ENCODE assay signal across 26 mouse cellular contexts in the genomic region with DNA sequence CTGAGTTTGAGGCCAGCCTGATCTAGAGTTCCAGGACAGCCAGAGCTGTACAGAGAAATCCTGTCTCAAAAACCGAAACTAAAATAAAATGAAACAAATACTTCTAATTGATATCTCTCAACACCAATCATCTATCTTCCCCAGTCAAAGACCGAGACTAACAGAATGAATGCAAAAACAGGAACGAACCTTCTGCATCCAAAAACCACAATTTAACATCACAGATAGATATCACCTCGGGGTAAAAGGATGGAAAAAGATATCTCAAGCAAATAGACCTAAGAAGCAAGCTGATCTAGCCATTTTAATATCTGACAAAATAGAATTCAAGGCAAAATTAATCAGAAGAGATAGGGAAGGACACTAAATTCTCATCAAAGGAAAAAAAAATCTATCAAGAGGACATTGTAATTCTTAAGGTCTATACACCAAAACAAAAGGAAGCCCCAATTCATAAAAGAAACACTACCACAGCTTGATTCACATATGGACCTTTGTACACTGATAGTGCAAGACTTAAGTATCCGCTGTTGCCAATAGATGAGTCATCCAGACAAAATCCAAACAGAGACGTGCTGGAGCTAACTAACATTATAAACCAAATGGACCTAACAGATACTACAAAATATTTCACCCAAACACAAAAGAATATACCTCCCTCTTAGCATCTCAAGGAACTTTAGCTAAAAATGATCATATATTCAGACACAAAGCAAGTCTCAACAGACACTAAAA. TPM values are rescaled to one million over a fixed set of nuclear protein-coding genes. Genes with fewer than 3 reads are reported as not detected.
DNase-seq lines count a peak whose midpoint lies in the region; ATAC-seq and TF ChIP-seq lines count a peak whose summit lies in the region.
"Had no signal": no experiment of that assay in that cellular context is flagged by ENCODE, and none has a peak within 500 bp of the region (broad histone marks: within the 10 kb centered on the region; RNA-seq: fewer than 3 reads in every experiment).

No protein-coding gene starts in this region.

- no peak overlapping the region for H3K9ac ChIP-seq in midbrain, embryonic 11.5 days (ENCODE audit: low read length)
- peak overlapping the region; percentile 19 for H3K9ac ChIP-seq in MEL (ENCODE audit: control insufficient read depth, low read depth, low read length, poor library complexity, severe bottlenecking)
- no peak overlapping the region for H3K9ac ChIP-seq in forebrain, embryonic 13.5 days
- H3K9ac ChIP-seq: forebrain, embryonic 15.5 days; heart, embryonic 12.5 days; heart, embryonic 15.5 days; hindbrain, embryonic 14.5 days had no signal

- no peak for TF ChIP-seq CTCF in MEL (IDR thresholded peaks at IDR 0.05 in 2 of 3, conservative IDR thresholded peaks at IDR 0.05 in 1 of 3; ENCODE audit: control insufficient read depth in 1 of 3, insufficient read depth in 1 of 3, low read depth in 2 of 3, low read length in 3 of 3, poor library complexity in 1 of 3, severe bottlenecking in 1 of 3)

- H3K4me2 ChIP-seq in midbrain, embryonic 11.5 days = no peak overlapping the region
- H3K4me2 ChIP-seq in forebrain, embryonic 13.5 days = no peak overlapping the region
- H3K4me2 ChIP-seq: forebrain, embryonic 15.5 days; heart, embryonic 12.5 days; heart, embryonic 15.5 days; hindbrain, embryonic 14.5 days had no signal

- H3K9me3 ChIP-seq in midbrain, embryonic 11.5 days (ENCODE audit: control insufficient read depth, low read length) = no peaks in the 10 kb centered on the region
- H3K9me3 ChIP-seq in midbrain, embryonic 10.5 days (replicated peaks) = no peaks in the 10 kb centered on the region
- no peaks in the 10 kb centered on the region for H3K9me3 ChIP-seq in MEL (replicated peaks; ENCODE audit: insufficient read depth, low read length)
- H3K9me3 ChIP-seq in forebrain, embryonic 13.5 days (replicated peaks) = no peaks in the 10 kb centered on the region
- H3K9me3 ChIP-seq: forebrain, embryonic 15.5 days; G1E; heart, embryonic 12.5 days; heart, embryonic 15.5 days had no signal

- H3K27me3 ChIP-seq in midbrain, embryonic 11.5 days (ENCODE audit: control insufficient read depth, insufficient read depth, low read length) = no peaks in the 10 kb centered on the region
- no peaks in the 10 kb centered on the region for H3K27me3 ChIP-seq in midbrain, embryonic 10.5 days (ENCODE audit: low read depth, poor library complexity, severe bottlenecking)
- no peaks in the 10 kb centered on the region for H3K27me3 ChIP-seq in MEL (ENCODE audit: control insufficient read depth in 1 of 2, insufficient read depth in 2 of 2, low read length in 2 of 2)
- H3K27me3 ChIP-seq in forebrain, embryonic 13.5 days = no peaks in the 10 kb centered on the region
- H3K27me3 ChIP-seq: CH12.LX; forebrain, embryonic 15.5 days; heart, embryonic 12.5 days; heart, embryonic 15.5 days had no signal

- TF ChIP-seq POLR2A in MEL (IDR thresholded peaks at IDR 0.05; ENCODE audit: control insufficient read depth in 1 of 2, insufficient read depth in 1 of 2, low read depth in 1 of 2, low read length in 2 of 2, poor library complexity in 1 of 2) = no peak

- peak; percentile 73 to 82 for TF ChIP-seq EP300 in MEL (IDR thresholded peaks at IDR 0.05; ENCODE audit: low read depth in 1 of 2, low read length in 2 of 2)

- no peaks in the 10 kb centered on the region for H3K79me2 ChIP-seq in MEL (ENCODE audit: control insufficient read depth, insufficient read depth, low read length, poor library complexity)

- WGBS in midbrain, embryonic 11.5 days = 88% methylated on average over 6 of the region's 6 CpGs
- WGBS in midbrain, embryonic 10.5 days = 92% methylated on average over 6 of the region's 6 CpGs
- 91% methylated on average over 6 of the region's 6 CpGs for WGBS in forebrain, embryonic 13.5 days

- H3K4me3 ChIP-seq in midbrain, embryonic 11.5 days (ENCODE audit: low read depth, low read length) = no peak overlapping the region
- no peak overlapping the region for H3K4me3 ChIP-seq in midbrain, embryonic 10.5 days
- peak overlapping the region; percentile 55 to 77 for H3K4me3 ChIP-seq in MEL (ENCODE audit: control insufficient read depth in 1 of 2, insufficient read depth in 1 of 2, low read depth in 2 of 2, low read length in 2 of 2)
- H3K4me3 ChIP-seq in forebrain, embryonic 13.5 days = no peak overlapping the region
- H3K4me3 ChIP-seq: forebrain, embryonic 15.5 days; heart, embryonic 12.5 days; heart, embryonic 15.5 days had no signal

- ATAC-seq in midbrain, embryonic 11.5 days (ENCODE audit: low FRiP score) = no peak
- ATAC-seq in erythroblast, adult 5-6 weeks (replicated peaks; ENCODE audit: low FRiP score, poor library complexity, severe bottlenecking) = no peak
- ATAC-seq in forebrain, embryonic 13.5 days = no peak
- ATAC-seq: forebrain, embryonic 15.5 days; hindbrain, postnatal 0 days; inflammation-experienced regulatory T-cells, adult 6 months had no signal

- no peak for TF ChIP-seq RAD21 in MEL (IDR thresholded peaks at IDR 0.05; ENCODE audit: low read depth, low read length)

- H3K27ac ChIP-seq in midbrain, embryonic 11.5 days (ENCODE audit: low read depth, low read length) = no peak overlapping the region
- no peak overlapping the region for H3K27ac ChIP-seq in midbrain, embryonic 10.5 days (replicated peaks)
- H3K27ac ChIP-seq in MEL (ENCODE audit: control insufficient read depth, low read depth, low read length) = peak overlapping the region; percentile 56
- no peak overlapping the region for H3K27ac ChIP-seq in forebrain, embryonic 13.5 days
- H3K27ac ChIP-seq: forebrain, embryonic 15.5 days; heart, embryonic 15.5 days; hindbrain, embryonic 14.5 days; hindbrain, postnatal 0 days had no signal

- H3K4me1 ChIP-seq in midbrain, embryonic 11.5 days (ENCODE audit: control insufficient read depth, insufficient read depth, low read length) = no peaks in the 10 kb centered on the region
- H3K4me1 ChIP-seq in midbrain, embryonic 10.5 days = no peaks in the 10 kb centered on the region
- peaks cover 3 to 7% of the 10 kb centered on the region in 2 experiments; a peak in 3 of 4 replicates for H3K4me1 ChIP-seq in MEL (ENCODE audit: control insufficient read depth in 1 of 2, insufficient read depth in 2 of 2, low read length in 2 of 2)
- no peaks in the 10 kb centered on the region for H3K4me1 ChIP-seq in forebrain, embryonic 13.5 days
- H3K4me1 ChIP-seq: forebrain, embryonic 15.5 days; heart, embryonic 12.5 days; heart, embryonic 15.5 days had no signal

- no peaks in the 10 kb centered on the region for H3K36me3 ChIP-seq in midbrain, embryonic 11.5 days (ENCODE audit: control insufficient read depth, insufficient read depth, low read length)
- H3K36me3 ChIP-seq in midbrain, embryonic 10.5 days = no peaks in the 10 kb centered on the region
- H3K36me3 ChIP-seq in MEL (ENCODE audit: control insufficient read depth in 1 of 2, insufficient read depth in 2 of 2, low read length in 2 of 2) = peaks cover 0 to 2% of the 10 kb centered on the region in 2 experiments; a peak in 2 of 4 replicates
- H3K36me3 ChIP-seq in forebrain, embryonic 13.5 days (ENCODE audit: poor library complexity, severe bottlenecking) = no peaks in the 10 kb centered on the region
- H3K36me3 ChIP-seq: forebrain, embryonic 15.5 days; G1E; heart, embryonic 12.5 days; heart, embryonic 15.5 days had no signal

- peak; percentile 39 for DNase-seq in midbrain, embryonic 11.5 days (ENCODE audit: low spot score, missing footprints)
- DNase-seq in midbrain, embryonic 10.5 days (ENCODE audit: low spot score) = no peak
- DNase-seq in MEL (ENCODE audit: low read depth, low spot score) (peak; percentile 80), NIH3T3 (ENCODE audit: low read depth) (peak; percentile 77)
- no peak for DNase-seq in right cerebral cortex, postnatal 36 days (ENCODE audit: low spot score in 2 of 2)
- DNase-seq: adrenal gland, adult 8-10 months; adrenal gland, postnatal 25 days; B cell, adult 2 months; cerebellum, adult 11-12 months; cerebellum, adult 8-10 months; cerebellum, postnatal 10 days; gastrocnemius, postnatal 25 days; heart, adult 18-20 months; heart, postnatal 14 days; heart, postnatal 4 days; kidney, adult 11 months had no signal

TF ChIP-seq in MEL, 35 proteins besides CTCF, POLR2A, EP300 and RAD21 (continues in another document):
- TF ChIP-seq ZKSCAN1 (IDR thresholded peaks at IDR 0.05; ENCODE audit: low read depth, low read length) = no peak
- 0 out of 2 replicates have a peak, but pooled peaks have one; percentile 1 for TF ChIP-seq MYB (IDR thresholded peaks at IDR 0.05; ENCODE audit: low read depth, low read length)
- peak; percentile 68; the same call in 1 of the 2 replicates for TF ChIP-seq RCOR1 (IDR thresholded peaks at IDR 0.05; ENCODE audit: low read depth, low read length)
- TF ChIP-seq HCFC1 (IDR thresholded peaks at IDR 0.05; ENCODE audit: low read depth, low read length) = no peak
- no peak for TF ChIP-seq TBP (IDR thresholded peaks at IDR 0.05; ENCODE audit: low read depth, low read length)
- no peak for TF ChIP-seq NELFE (IDR thresholded peaks at IDR 0.05; ENCODE audit: low read depth, low read length)
- no peak for TF ChIP-seq ELF1 (IDR thresholded peaks at IDR 0.05; ENCODE audit: low read depth, low read length)
- no peak for TF ChIP-seq USF1 (IDR thresholded peaks at IDR 0.05; ENCODE audit: low read depth, low read length)
- TF ChIP-seq MAX (IDR thresholded peaks at IDR 0.05; ENCODE audit: low read length) = no peak
- TF ChIP-seq MAFK (IDR thresholded peaks at IDR 0.05; ENCODE audit: borderline replicate concordance, low read depth, low read length) = no peak
- TF ChIP-seq USF2 (IDR thresholded peaks at IDR 0.05; ENCODE audit: borderline replicate concordance in 1 of 2, insufficient read depth in 1 of 2, low read depth in 1 of 2, low read length in 2 of 2) = no peak
- no peak for TF ChIP-seq MXI1 (IDR thresholded peaks at IDR 0.05; ENCODE audit: low read depth, low read length)
- TF ChIP-seq ZNF384 (IDR thresholded peaks at IDR 0.05; ENCODE audit: low read depth, low read length) = 0 out of 2 replicates have a peak, but pooled peaks have one; percentile 8
- peak; percentile 80 for TF ChIP-seq ETS1 (IDR thresholded peaks at IDR 0.05; ENCODE audit: low read depth, low read length)
- TF ChIP-seq TAL1 (IDR thresholded peaks at IDR 0.05; ENCODE audit: low read length) = no peak
- TF ChIP-seq POLR2AphosphoS5 (IDR thresholded peaks at IDR 0.05; ENCODE audit: borderline replicate concordance, low read depth, low read length) = no peak

RNA-seq across cellular contexts. Expression of gene Asah2, which starts 20.1 kb away (rescaled TPM):
- polyA plus RNA-seq in midbrain, embryonic 11.5 days (2014; fragmentation: Nextera tagmentation; extraction: Ambion mirVana) = 0.33 and 0.53 TPM in 2 replicates
- polyA plus RNA-seq in midbrain, embryonic 10.5 days (2016; fragmentation: Nextera tagmentation; extraction: Ambion mirVana) = 0.23 and 0.34 TPM in 2 replicates
- 0.58 and 0.62 TPM in 2 replicates for total RNA-seq in MEL (2012; rRNA removed)
- 1 to 10 TPM in 1 of 2 experiments, not detected in 1; 1.3 TPM for polyA plus RNA-seq in MEL (2012; ENCODE audit: insufficient read depth in 1 of 2, insufficient read length in 2 of 2, low read depth in 1 of 2, low replicate concordance in 2 of 2, missing spikeins in 1 of 2)
- total RNA-seq in erythroblast, adult 5-6 weeks (2015; ENCODE audit: low replicate concordance) = 0.63 TPM in 1 of 2 replicates, not detected in the other
- total RNA-seq in erythroblast, adult 5-6 weeks (2017; ENCODE audit: low replicate concordance) = 2.5 and 2.8 TPM in 2 replicates
- polyA plus RNA-seq in forebrain, embryonic 13.5 days (2015; fragmentation: Nextera tagmentation; extraction: Ambion mirVana) = 0.18 and 0.34 TPM in 2 replicates

Comparison
In these comparisons a context has a peak if more than half of its experiments do, and no peak if none do; other contexts are left out.
1. DNase-seq: peak in midbrain, embryonic 11.5 days (single experiment), MEL (single experiment) and NIH3T3 (single experiment); none in midbrain, embryonic 10.5 days (single experiment) and right cerebral cortex, postnatal 36 days (0 of 2).
2. H3K4me3 ChIP-seq: peak in MEL (2 of 2); none in midbrain, embryonic 11.5 days (single experiment), midbrain, embryonic 10.5 days (single experiment) and forebrain, embryonic 13.5 days (single experiment).